Mouse (Mus musculus) intestine, embryonic 14.5 days (tissue): ENCODE data around the gene Usp44. TPM values are rescaled to one million over a fixed set of nuclear protein-coding genes. Genes with fewer than 3 reads are reported as not detected.

Source experiments
- ATAC-seq: fragments of 200-750 bp; cut with Nextera tagmentation; replicated peaks from 2 replicates; pipeline ENCODE4 v1.8.0; 2017; ENCODE audit warnings: low read depth, moderate number of reproducible peaks, moderate TSS enrichment, moderate library complexity; ENCODE audit not compliant: low FRiP score, low TSS enrichment
- DNase-seq: peaks from one replicate; pipeline ENCODE4 v3.0.0-alpha.2; 2018; ENCODE audit warnings: low spot score
- H3K27ac ChIP-seq: fragments of 300-500 bp; sonication (generic); 2 replicates; pipeline ENCODE4 v1.5.1; 2014; ENCODE audit warnings: low read depth, mild to moderate bottlenecking, control low read depth
- H3K27me3 ChIP-seq: fragments of 300-500 bp; sonication (generic); replicated peaks from 2 replicates; pipeline ENCODE4 v1.6.1; 2014; ENCODE audit warnings: low read length, control low read depth; ENCODE audit not compliant: control insufficient read depth, insufficient read depth
- H3K36me3 ChIP-seq: fragments of 300-500 bp; sonication (generic); 2 replicates; pipeline ENCODE4 v1.6.1; 2014; ENCODE audit warnings: low read length, control low read depth; ENCODE audit not compliant: control insufficient read depth, insufficient read depth
- H3K4me1 ChIP-seq: fragments of 300-500 bp; sonication (generic); replicated peaks from 2 replicates; pipeline ENCODE4 v1.6.1; 2014; ENCODE audit warnings: low read length, control low read depth, mixed read lengths; ENCODE audit not compliant: control insufficient read depth, insufficient read depth
- H3K4me2 ChIP-seq: fragments of 300-500 bp; sonication (generic); 2 replicates; pipeline ENCODE4 v1.6.1; 2014; ENCODE audit warnings: low read length
- H3K4me3 ChIP-seq: fragments of 300-500 bp; sonication (generic); 2 replicates; pipeline ENCODE4 v1.5.1; 2014; ENCODE audit warnings: low read depth, low read length, control low read depth, mixed read lengths
- H3K9ac ChIP-seq: fragments of 300-500 bp; sonication (generic); 2 replicates; pipeline ENCODE4 v1.6.1; 2014; ENCODE audit warnings: mild to moderate bottlenecking, low read length
- H3K9me3 ChIP-seq: fragments of 300-500 bp; sonication (generic); 2 replicates; pipeline ENCODE4 v1.6.1; 2016; ENCODE audit warnings: low read length, control low read depth; ENCODE audit not compliant: control insufficient read depth
- WGBS: fragments of 180-500 bp; shearing (Covaris S2); extraction: QIAGEN DNeasy Blood & Tissue Kit; methylation state at CpG from one replicate; pipeline ENCODE4 v1.1.7; 2014; 5-methylcytosine and 5-hydroxymethylcytosine counted together
- polyA plus RNA-seq: library from polyadenylated mRNA; unstranded; fragments of >200 nt; fragmentation: Nextera tagmentation; extraction: Ambion mirVana; gene quantifications from 2 replicates; pipeline ENCODE4 v1.2.1, GENCODE M21; 2014

The Usp44 gene
- polyA plus RNA-seq, 1 experiment from 2014 or later, result 0.38 TPM

- H3K27ac ChIP-seq, result no peak overlapping the region
- H3K4me1 ChIP-seq, result no peaks in the 10 kb centered on the region
- 95% methylated on average over 4 of the region's 4 CpGs for WGBS
- ATAC-seq (no peak), DNase-seq (no peak)
- no peak overlapping the region for H3K9ac ChIP-seq
- peaks cover 47% of the 10 kb centered on the region for H3K36me3 ChIP-seq
- no peak overlapping the region for H3K4me2 ChIP-seq
- no peaks in the 10 kb centered on the region for H3K27me3 ChIP-seq
- no peaks in the 10 kb centered on the region for H3K9me3 ChIP-seq
- H3K4me3 ChIP-seq, result no peak overlapping the region
These were observed 47.4 kb downstream of the Usp44 start for GRCm38 (mm10) chr10:93878732-93879131.

GRCm38 (mm10) chr10:93881918-93882317 lies 50.6 kb downstream of the Usp44 start:
- H3K4me1 ChIP-seq, result no peaks in the 10 kb centered on the region
- no peak for ATAC-seq

GRCm38 (mm10) chr10:93882738-93883364 lies 51.5 kb downstream of the Usp44 start:
- no peak for ATAC-seq
- WGBS, result 86% methylated on average over 8 of the region's 8 CpGs
- H3K4me1 ChIP-seq, result 0 out of 2 replicates have a peak, but pooled peaks cover under 1% of the 10 kb centered on the region
- no peaks in the 10 kb centered on the region for H3K9me3 ChIP-seq
- no peak overlapping the region for H3K27ac ChIP-seq
- no peak for DNase-seq
- H3K4me3 ChIP-seq, result no peak overlapping the region
- peaks cover 53% of the 10 kb centered on the region for H3K36me3 ChIP-seq
- no peak overlapping the region for H3K9ac ChIP-seq
- no peak overlapping the region for H3K4me2 ChIP-seq
- H3K27me3 ChIP-seq, result no peaks in the 10 kb centered on the region

More at GRCm38 (mm10) chr10:93881918-93882317, 50.6 kb downstream of the Usp44 start:
- Histone ChIP-seq H3K9me3 (no peaks in the 10 kb centered on the region), H3K27me3 (no peaks in the 10 kb centered on the region), H3K9ac (no peak overlapping the region), H3K36me3 (peaks cover 53% of the 10 kb centered on the region), H3K27ac (no peak overlapping the region), H3K4me2 (no peak overlapping the region), H3K4me3 (no peak overlapping the region)
- no peak for DNase-seq

- H3K9me3 ChIP-seq, result no peaks in the 10 kb centered on the region
- H3K4me1 ChIP-seq, result peaks cover 8% of the 10 kb centered on the region
- H3K36me3 ChIP-seq, result peaks cover 27% of the 10 kb centered on the region
- no peak overlapping the region for H3K27ac ChIP-seq
- DNase-seq (no peak), ATAC-seq (no peak)
- 89% methylated on average over 14 of the region's 14 CpGs for WGBS
- H3K27me3 ChIP-seq, result no peaks in the 10 kb centered on the region
- H3K4me3 ChIP-seq, result no peak overlapping the region
- H3K4me2 ChIP-seq, result no peak overlapping the region
- H3K9ac ChIP-seq, result no peak overlapping the region
These were observed 54.6 kb downstream of the Usp44 start for GRCm38 (mm10) chr10:93885839-93886477.

- ATAC-seq, result no peak
- DNase-seq, result no peak
These were observed 57.2 kb downstream of the Usp44 start for GRCm38 (mm10) chr10:93888590-93888934.

GRCm38 (mm10) chr10:93888935-93889578 lies 57.7 kb downstream of the Usp44 start:
- Histone ChIP-seq H3K4me3 (peak overlapping the region; percentile 97), H3K9ac (peak overlapping the region; percentile 95), H3K27ac (peak overlapping the region; percentile 80), H3K9me3 (no peaks in the 10 kb centered on the region), H3K4me2 (peak overlapping the region; percentile 88), H3K4me1 (peaks cover 8% of the 10 kb centered on the region), H3K27me3 (no peaks in the 10 kb centered on the region), H3K36me3 (peaks cover 27% of the 10 kb centered on the region)
- ATAC-seq (peak; percentile 70), DNase-seq (peak; percentile 88)
- WGBS, result under 1% methylated on average over 38 of the region's 38 CpGs

More at GRCm38 (mm10) chr10:93888590-93888934, 57.2 kb downstream of the Usp44 start:
- no peak overlapping the region for H3K27ac ChIP-seq
- H3K9ac ChIP-seq, result peak overlapping the region; percentile 95
- peaks cover 27% of the 10 kb centered on the region for H3K36me3 ChIP-seq
- H3K4me3 ChIP-seq, result peak overlapping the region; percentile 97
- H3K27me3 ChIP-seq, result no peaks in the 10 kb centered on the region
- peaks cover 8% of the 10 kb centered on the region for H3K4me1 ChIP-seq
- no peaks in the 10 kb centered on the region for H3K9me3 ChIP-seq
- H3K4me2 ChIP-seq, result peak overlapping the region; percentile 88
- WGBS, result 16% methylated on average over 10 of the region's 10 CpGs

- peak; percentile 96 for ATAC-seq
- H3K4me2 ChIP-seq, result peak overlapping the region; percentile 88
These were observed 58.2 kb downstream of the Usp44 start for GRCm38 (mm10) chr10:93889579-93889950.

GRCm38 (mm10) chr10:93889976-93890375 lies 58.6 kb downstream of the Usp44 start:
- no peak for DNase-seq

More at GRCm38 (mm10) chr10:93889579-93889950, 58.2 kb downstream of the Usp44 start:
- peaks cover 25% of the 10 kb centered on the region for H3K36me3 ChIP-seq
- H3K4me1 ChIP-seq, result peaks cover 8% of the 10 kb centered on the region
- under 1% methylated on average over 22 of the region's 30 CpGs for WGBS
- H3K9me3 ChIP-seq, result no peaks in the 10 kb centered on the region
- no peaks in the 10 kb centered on the region for H3K27me3 ChIP-seq
- peak overlapping the region; percentile 95 for H3K9ac ChIP-seq
- H3K4me3 ChIP-seq, result peak overlapping the region; percentile 97
- peak overlapping the region; percentile 80 for H3K27ac ChIP-seq
- DNase-seq, result peak; percentile 91

More at GRCm38 (mm10) chr10:93889976-93890375, 58.6 kb downstream of the Usp44 start:
- H3K4me2 ChIP-seq, result peak overlapping the region; percentile 88
- H3K4me3 ChIP-seq, result peak overlapping the region; percentile 97
- H3K36me3 ChIP-seq, result peaks cover 21% of the 10 kb centered on the region
- WGBS, result under 1% methylated on average over 22 of the region's 22 CpGs
- H3K27ac ChIP-seq, result no peak overlapping the region; the same call in 1 of the 2 replicates
- H3K9ac ChIP-seq, result peak overlapping the region; percentile 95
- ATAC-seq, result peak; percentile 13; the same call in 1 of the 2 replicates
- no peaks in the 10 kb centered on the region for H3K9me3 ChIP-seq
- H3K4me1 ChIP-seq, result peaks cover 8% of the 10 kb centered on the region
- H3K27me3 ChIP-seq, result no peaks in the 10 kb centered on the region
